Mouse (Mus musculus): ENCODE results near the gene Glis2. TPM values are rescaled to one million over a fixed set of nuclear protein-coding genes. Genes with fewer than 3 reads are reported as not detected.

Glis2 gene
- polyA plus RNA-seq, 1 experiment, result 19.5 TPM

- H3K27ac ChIP-seq (ENCODE audit: insufficient read depth, low read length), result no peak overlapping the region
- TF ChIP-seq POLR2A (IDR thresholded peaks at IDR 0.05; ENCODE audit: borderline replicate concordance, insufficient read depth, low read length) (no peak), CTCF (IDR thresholded peaks at IDR 0.05; ENCODE audit: borderline replicate concordance, insufficient read depth, low read depth, low read length) (no peak)
- 0 out of 2 replicates have a peak, but pooled peaks cover 4% of the 10 kb centered on the region for H3K4me1 ChIP-seq (ENCODE audit: control insufficient read depth, insufficient read depth, low read length)
- DNase-seq, result no peak
- H3K27me3 ChIP-seq (ENCODE audit: control insufficient read depth, insufficient read depth, low read length), result no peaks in the 10 kb centered on the region
- WGBS, result 70% methylated on average over 6 of the region's 6 CpGs
- no peak overlapping the region for H3K4me3 ChIP-seq (replicated peaks; ENCODE audit: insufficient read depth, low read depth, low read length)
Measured at GRCm38 (mm10) chr16:4552829-4553550, 41.5 kb upstream of the Glis2 start.

- TF ChIP-seq POLR2A (IDR thresholded peaks at IDR 0.05; ENCODE audit: borderline replicate concordance, insufficient read depth, low read length) (no peak), CTCF (IDR thresholded peaks at IDR 0.05; ENCODE audit: borderline replicate concordance, insufficient read depth, low read depth, low read length) (no peak)
- 0 out of 2 replicates have a peak, but pooled peaks cover 4% of the 10 kb centered on the region for H3K4me1 ChIP-seq (ENCODE audit: control insufficient read depth, insufficient read depth, low read length)
- no peak overlapping the region for H3K27ac ChIP-seq (ENCODE audit: insufficient read depth, low read length)
- H3K4me3 ChIP-seq (replicated peaks; ENCODE audit: insufficient read depth, low read depth, low read length), result no peak overlapping the region
- WGBS, result 100% methylated on average over 1 of the region's 1 CpGs
- DNase-seq, result no peak
- H3K27me3 ChIP-seq (ENCODE audit: control insufficient read depth, insufficient read depth, low read length), result no peaks in the 10 kb centered on the region
Measured at GRCm38 (mm10) chr16:4555555-4555954, 39.0 kb upstream of the Glis2 start.

GRCm38 (mm10) chr16:4557085-4557484 lies 37.4 kb upstream of the Glis2 start:
- DNase-seq, result no peak
- Histone ChIP-seq H3K27me3 (ENCODE audit: control insufficient read depth, insufficient read depth, low read length) (no peaks in the 10 kb centered on the region), H3K4me3 (replicated peaks; ENCODE audit: insufficient read depth, low read depth, low read length) (no peak overlapping the region), H3K27ac (ENCODE audit: insufficient read depth, low read length) (no peak overlapping the region), H3K4me1 (ENCODE audit: control insufficient read depth, insufficient read depth, low read length) (no peaks in the 10 kb centered on the region)
- TF ChIP-seq CTCF (IDR thresholded peaks at IDR 0.05; ENCODE audit: borderline replicate concordance, insufficient read depth, low read depth, low read length), result no peak
- no peak for TF ChIP-seq POLR2A (IDR thresholded peaks at IDR 0.05; ENCODE audit: borderline replicate concordance, insufficient read depth, low read length)
- 76% methylated on average over 1 of the region's 1 CpGs for WGBS

GRCm38 (mm10) chr16:4557949-4558348 lies 36.6 kb upstream of the Glis2 start:
- Histone ChIP-seq H3K27me3 (ENCODE audit: control insufficient read depth, insufficient read depth, low read length) (no peaks in the 10 kb centered on the region), H3K27ac (ENCODE audit: insufficient read depth, low read length) (no peak overlapping the region), H3K4me1 (ENCODE audit: control insufficient read depth, insufficient read depth, low read length) (no peaks in the 10 kb centered on the region), H3K4me3 (replicated peaks; ENCODE audit: insufficient read depth, low read depth, low read length) (peak overlapping the region; percentile 87)
- TF ChIP-seq CTCF (IDR thresholded peaks at IDR 0.05; ENCODE audit: borderline replicate concordance, insufficient read depth, low read depth, low read length) (no peak), POLR2A (IDR thresholded peaks at IDR 0.05; ENCODE audit: borderline replicate concordance, insufficient read depth, low read length) (no peak)
- WGBS, result under 1% methylated on average over 19 of the region's 19 CpGs
- DNase-seq, result peak; percentile 60 to 65

GRCm38 (mm10) chr16:4558384-4558979 lies 36.0 kb upstream of the Glis2 start:
- DNase-seq, result peak; percentile 91
- WGBS, result under 1% methylated on average over 38 of the region's 38 CpGs
- no peak for TF ChIP-seq CTCF (IDR thresholded peaks at IDR 0.05; ENCODE audit: borderline replicate concordance, insufficient read depth, low read depth, low read length)
- TF ChIP-seq POLR2A (IDR thresholded peaks at IDR 0.05; ENCODE audit: borderline replicate concordance, insufficient read depth, low read length), result peak; percentile 86
- no peaks in the 10 kb centered on the region for H3K4me1 ChIP-seq (ENCODE audit: control insufficient read depth, insufficient read depth, low read length)
- peak overlapping the region; percentile 87 for H3K4me3 ChIP-seq (replicated peaks; ENCODE audit: insufficient read depth, low read depth, low read length)
- peak overlapping the region; percentile 65; the same call in 1 of the 2 replicates for H3K27ac ChIP-seq (ENCODE audit: insufficient read depth, low read length)
- no peaks in the 10 kb centered on the region for H3K27me3 ChIP-seq (ENCODE audit: control insufficient read depth, insufficient read depth, low read length)

- no peaks in the 10 kb centered on the region for H3K4me1 ChIP-seq (ENCODE audit: control insufficient read depth, insufficient read depth, low read length)
- WGBS, result under 1% methylated on average over 43 of the region's 43 CpGs
- peak overlapping the region; percentile 54 for H3K27ac ChIP-seq (ENCODE audit: insufficient read depth, low read length)
- no peaks in the 10 kb centered on the region for H3K27me3 ChIP-seq (ENCODE audit: control insufficient read depth, insufficient read depth, low read length)
- peak; percentile 71 to 80 for DNase-seq
- TF ChIP-seq POLR2A (IDR thresholded peaks at IDR 0.05; ENCODE audit: borderline replicate concordance, insufficient read depth, low read length), result no peak
- TF ChIP-seq CTCF (IDR thresholded peaks at IDR 0.05; ENCODE audit: borderline replicate concordance, insufficient read depth, low read depth, low read length), result no peak
- H3K4me3 ChIP-seq (replicated peaks; ENCODE audit: insufficient read depth, low read depth, low read length), result peak overlapping the region; percentile 87
Measured at GRCm38 (mm10) chr16:4558980-4559631, 35.4 kb upstream of the Glis2 start.

- H3K27ac ChIP-seq (ENCODE audit: insufficient read depth, low read length), result peak within 1 kb of the TSS; percentile 75
- no peaks in the 10 kb centered on the region for H3K4me1 ChIP-seq (ENCODE audit: control insufficient read depth, insufficient read depth, low read length)
- WGBS, result 0% methylated on average over 17 of the region's 17 CpGs
- TF ChIP-seq CTCF (IDR thresholded peaks at IDR 0.05; ENCODE audit: borderline replicate concordance, insufficient read depth, low read depth, low read length) (no peak; the same call in 1 of the 2 replicates), POLR2A (IDR thresholded peaks at IDR 0.05; ENCODE audit: borderline replicate concordance, insufficient read depth, low read length) (peak; percentile 23; the same call in 1 of the 2 replicates)
- no peaks in the 10 kb centered on the region for H3K27me3 ChIP-seq (ENCODE audit: control insufficient read depth, insufficient read depth, low read length)
- H3K4me3 ChIP-seq (replicated peaks; ENCODE audit: insufficient read depth, low read depth, low read length), result peak within 1 kb of the TSS; percentile 87
- DNase-seq, result peak; percentile 82 to 88
Measured at GRCm38 (mm10) chr16:4559715-4560144, 34.8 kb upstream of the Glis2 start, which contains the start of gene Tfap4. Tfap4 (minus strand) TSS chr16:4559854.
